Mouse (Mus musculus): Measurements from ENCODE around the gene Scgb1b12.
"Not testable (repeated sequence)": the region's sequence is repeated elsewhere in the genome, so short reads cannot be mapped to it uniquely, and the experiment has no call there.

The Scgb1b12 gene

DNA sequence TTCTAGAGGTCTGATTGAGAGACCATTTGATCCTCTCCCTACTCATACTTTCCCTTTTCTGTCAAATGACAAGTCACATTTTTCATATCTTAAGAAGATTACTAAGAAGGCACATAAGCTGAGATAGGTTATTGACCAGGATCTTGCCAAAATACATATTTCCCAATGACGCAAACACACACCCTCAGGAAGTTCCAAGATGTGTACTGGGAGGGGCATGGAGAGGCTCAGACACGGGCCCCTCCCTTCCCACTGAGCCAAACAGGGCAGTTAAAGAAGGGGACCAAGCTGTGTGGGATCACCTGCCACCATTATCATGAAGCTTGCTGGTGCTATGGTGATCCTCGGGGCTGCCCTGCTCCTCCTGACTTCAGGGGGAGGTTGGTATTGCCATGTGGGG is at the start of gene Scgb1b12:
TSS of gene Scgb1b12 (plus strand) at position 301 of the 400 bp plus-strand sequence.
- DNase-seq (ENCODE audit: low spot score in 2 of 2): not testable (repeated sequence)

DNA sequence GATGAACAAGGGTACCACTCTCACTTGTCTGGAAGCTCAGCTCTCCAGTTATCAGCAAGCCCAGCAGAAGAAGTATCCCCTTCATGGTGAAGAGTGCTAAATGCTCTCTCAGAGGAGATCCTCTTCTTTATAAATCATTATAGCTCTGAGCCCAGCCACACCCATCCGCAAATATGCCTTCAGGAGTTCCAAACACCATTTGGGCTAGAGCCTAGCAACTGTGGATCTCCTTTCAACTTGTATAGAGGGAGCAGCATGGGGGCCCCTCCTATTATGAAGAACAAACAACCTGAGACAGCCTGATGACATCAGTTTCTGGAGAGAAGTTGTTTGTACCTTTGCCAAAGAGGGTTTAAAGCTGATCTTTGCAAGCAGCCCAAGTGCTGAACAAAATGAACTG is 6.8 kb upstream of the Scgb1b12 start, which contains the start of gene Scgb2b12:
TSS of gene Scgb2b12 (minus strand) at position 101 of the 400 bp plus-strand sequence.
- not testable (repeated sequence) for DNase-seq (ENCODE audit: low spot score in 2 of 2)

All from frontal cortex, postnatal 25 days (tissue).